9 mouse cellular contexts compared by ENCODE assay signal in genomic region chr8:120500701-120501261, GRCm38 (mm10).
A peak's percentile ranks its signal among the peaks of the same experiment; 100 is the strongest.
DNase-seq lines count a peak whose midpoint lies in the region; ATAC-seq lines count a peak whose summit lies in the region.
"Had no signal": no experiment of that assay in that cellular context is flagged by ENCODE, and none has a peak within 500 bp of the region (broad histone marks: within the 10 kb centered on the region; RNA-seq: fewer than 3 reads in every experiment).

No protein-coding gene starts in this region.

- H3K9me3 ChIP-seq in hindbrain, embryonic 13.5 days: no peaks in the 10 kb centered on the region
- H3K9me3 ChIP-seq in hindbrain, embryonic 16.5 days (ENCODE audit: control insufficient read depth, low read length): no peaks in the 10 kb centered on the region
- no peaks in the 10 kb centered on the region for H3K9me3 ChIP-seq in kidney, embryonic 15.5 days (replicated peaks)
- H3K9me3 ChIP-seq: embryonic facial prominence, embryonic 13.5 days had no signal

- no peaks in the 10 kb centered on the region for H3K36me3 ChIP-seq in hindbrain, embryonic 13.5 days
- H3K36me3 ChIP-seq in hindbrain, embryonic 16.5 days (ENCODE audit: control insufficient read depth, insufficient read depth, low read length): no peaks in the 10 kb centered on the region
- H3K36me3 ChIP-seq in kidney, embryonic 15.5 days: no peaks in the 10 kb centered on the region
- H3K36me3 ChIP-seq: embryonic facial prominence, embryonic 13.5 days had no signal

- no peak for ATAC-seq in hindbrain, embryonic 13.5 days (ENCODE audit: low FRiP score)
- no peak for ATAC-seq in hindbrain, embryonic 16.5 days
- ATAC-seq in kidney, embryonic 15.5 days (replicated peaks; ENCODE audit: low FRiP score): no peak

- 0 out of 2 replicates have a peak overlapping the region, but pooled peaks have one; percentile 51 for H3K9ac ChIP-seq in hindbrain, embryonic 13.5 days
- H3K9ac ChIP-seq in hindbrain, embryonic 16.5 days (ENCODE audit: low read depth, low read length): no peak overlapping the region
- no peak overlapping the region for H3K9ac ChIP-seq in kidney, embryonic 15.5 days

- no peak overlapping the region for H3K4me2 ChIP-seq in hindbrain, embryonic 13.5 days
- no peak overlapping the region for H3K4me2 ChIP-seq in hindbrain, embryonic 16.5 days (ENCODE audit: low read length)
- H3K4me2 ChIP-seq in kidney, embryonic 15.5 days: no peak overlapping the region
- H3K4me2 ChIP-seq: embryonic facial prominence, embryonic 13.5 days had no signal

- DNase-seq in cerebellum, postnatal 10 days: peak; percentile 73 to 77
- peak; percentile 73 for DNase-seq in lung, postnatal 36 days
- DNase-seq in layer of hippocampus, postnatal 36 days: no peak
- no peak for DNase-seq in testis, postnatal 10 days (ENCODE audit: low spot score)
- no peak for DNase-seq in spleen, postnatal 4 days (ENCODE audit: low spot score in 2 of 2)

- H3K4me1 ChIP-seq in hindbrain, embryonic 13.5 days (replicated peaks): peaks cover 98% of the 10 kb centered on the region
- peaks cover 62% of the 10 kb centered on the region for H3K4me1 ChIP-seq in hindbrain, embryonic 16.5 days (ENCODE audit: control insufficient read depth, insufficient read depth, low read depth, low read length)
- H3K4me1 ChIP-seq in kidney, embryonic 15.5 days: peaks cover 96% of the 10 kb centered on the region

- 75% methylated on average over 8 of the region's 8 CpGs for WGBS in hindbrain, embryonic 13.5 days
- WGBS in hindbrain, embryonic 16.5 days: 63% methylated on average over 8 of the region's 8 CpGs
- 70% methylated on average over 8 of the region's 8 CpGs for WGBS in kidney, embryonic 15.5 days

- H3K27me3 ChIP-seq in hindbrain, embryonic 13.5 days: no peaks in the 10 kb centered on the region
- H3K27me3 ChIP-seq in hindbrain, embryonic 16.5 days (replicated peaks; ENCODE audit: control insufficient read depth, insufficient read depth, low read length): no peaks in the 10 kb centered on the region
- H3K27me3 ChIP-seq in kidney, embryonic 15.5 days: no peaks in the 10 kb centered on the region
- H3K27me3 ChIP-seq: embryonic facial prominence, embryonic 13.5 days had no signal

- H3K27ac ChIP-seq in hindbrain, embryonic 13.5 days: no peak overlapping the region; the same call in 1 of the 2 replicates
- H3K27ac ChIP-seq in hindbrain, embryonic 16.5 days (ENCODE audit: low read depth, low read length): no peak overlapping the region
- peak overlapping the region; percentile 19; the same call in 1 of the 2 replicates for H3K27ac ChIP-seq in kidney, embryonic 15.5 days
- H3K27ac ChIP-seq: embryonic facial prominence, embryonic 13.5 days had no signal

- no peak overlapping the region for H3K4me3 ChIP-seq in hindbrain, embryonic 13.5 days
- H3K4me3 ChIP-seq in hindbrain, embryonic 16.5 days (ENCODE audit: low read length): no peak overlapping the region
- no peak overlapping the region for H3K4me3 ChIP-seq in kidney, embryonic 15.5 days (replicated peaks)
- H3K4me3 ChIP-seq: embryonic facial prominence, embryonic 13.5 days had no signal

Comparison
In these comparisons a context has a peak if more than half of its experiments do, and no peak if none do; other contexts are left out.
1. DNase-seq: peak in cerebellum, postnatal 10 days (2 of 2) and lung, postnatal 36 days (single experiment); none in layer of hippocampus, postnatal 36 days (0 of 2), testis, postnatal 10 days (single experiment) and spleen, postnatal 4 days (0 of 2).